Mouse (Mus musculus): Measurements from ENCODE around the gene Arhgef28. TPM values are rescaled to one million over a fixed set of nuclear protein-coding genes. Genes with fewer than 3 reads are reported as not detected.

Gene Arhgef28
- polyA plus RNA-seq, 1 experiment: 16.7 TPM

DNA sequence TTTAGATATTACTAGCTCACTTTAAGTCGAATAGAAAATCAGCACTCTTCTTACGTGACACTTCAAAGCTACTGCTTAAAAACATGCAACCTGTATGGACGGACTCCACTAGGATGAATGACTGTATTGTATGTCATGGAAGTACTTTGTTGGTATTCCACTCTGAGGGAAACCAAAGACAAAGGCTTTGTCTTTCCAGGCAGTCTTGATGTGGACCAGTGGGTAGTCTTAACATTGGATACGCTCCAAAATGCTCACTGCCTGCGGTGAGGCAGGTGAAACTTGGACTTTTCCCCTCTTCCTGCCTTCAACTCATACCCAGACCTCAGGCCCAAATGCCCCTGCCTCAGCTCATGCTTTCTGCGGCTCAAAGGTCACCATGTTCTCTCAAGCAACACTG, 41.4 kb downstream of the Arhgef28 start:
- H3K4me1 ChIP-seq (ENCODE audit: control insufficient read depth, insufficient read depth, low read length): no peaks in the 10 kb centered on the region
- H3K27ac ChIP-seq (ENCODE audit: insufficient read depth, low read length): no peak overlapping the region
- no peak for TF ChIP-seq CTCF (IDR thresholded peaks at IDR 0.05; ENCODE audit: borderline replicate concordance, insufficient read depth, low read length)
- no peak for TF ChIP-seq POLR2A (IDR thresholded peaks at IDR 0.05; ENCODE audit: low read depth, low read length)
- H3K4me3 ChIP-seq (ENCODE audit: insufficient read depth, low read length): no peak overlapping the region

GRCm38 (mm10) chr13:98161496-98161895, 44.7 kb downstream of the Arhgef28 start:
- Histone ChIP-seq H3K27ac (ENCODE audit: insufficient read depth, low read length) (no peak overlapping the region), H3K4me3 (ENCODE audit: insufficient read depth, low read length) (no peak overlapping the region), H3K4me1 (ENCODE audit: control insufficient read depth, insufficient read depth, low read length) (no peaks in the 10 kb centered on the region)
- no peak for TF ChIP-seq POLR2A (IDR thresholded peaks at IDR 0.05; ENCODE audit: low read depth, low read length)
- TF ChIP-seq CTCF (IDR thresholded peaks at IDR 0.05; ENCODE audit: borderline replicate concordance, insufficient read depth, low read length): no peak

DNA sequence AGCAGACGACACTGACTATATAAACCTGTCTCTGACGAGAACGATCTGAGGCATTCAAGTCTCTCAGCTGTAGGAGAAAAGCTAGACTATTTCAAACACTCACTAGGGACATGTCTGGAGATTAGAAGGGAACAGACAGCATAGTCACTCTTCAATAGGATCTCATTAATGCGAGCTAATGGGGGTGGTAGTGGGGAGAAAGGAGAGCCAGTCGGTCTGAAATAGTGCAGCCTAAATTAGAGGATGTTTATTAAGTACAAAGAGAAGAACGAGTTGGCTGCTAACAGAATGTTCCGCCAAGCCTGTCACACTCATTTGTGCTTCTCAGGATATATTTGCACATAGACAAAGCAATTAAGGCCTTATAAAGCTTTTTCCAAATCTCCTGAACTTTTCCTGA, 49.6 kb downstream of the Arhgef28 start:
- Histone ChIP-seq H3K27ac (ENCODE audit: insufficient read depth, low read length) (no peak overlapping the region), H3K4me3 (ENCODE audit: insufficient read depth, low read length) (no peak overlapping the region), H3K4me1 (ENCODE audit: control insufficient read depth, insufficient read depth, low read length) (no peaks in the 10 kb centered on the region)
- no peak for TF ChIP-seq POLR2A (IDR thresholded peaks at IDR 0.05; ENCODE audit: low read depth, low read length)
- no peak for TF ChIP-seq CTCF (IDR thresholded peaks at IDR 0.05; ENCODE audit: borderline replicate concordance, insufficient read depth, low read length)

DNA sequence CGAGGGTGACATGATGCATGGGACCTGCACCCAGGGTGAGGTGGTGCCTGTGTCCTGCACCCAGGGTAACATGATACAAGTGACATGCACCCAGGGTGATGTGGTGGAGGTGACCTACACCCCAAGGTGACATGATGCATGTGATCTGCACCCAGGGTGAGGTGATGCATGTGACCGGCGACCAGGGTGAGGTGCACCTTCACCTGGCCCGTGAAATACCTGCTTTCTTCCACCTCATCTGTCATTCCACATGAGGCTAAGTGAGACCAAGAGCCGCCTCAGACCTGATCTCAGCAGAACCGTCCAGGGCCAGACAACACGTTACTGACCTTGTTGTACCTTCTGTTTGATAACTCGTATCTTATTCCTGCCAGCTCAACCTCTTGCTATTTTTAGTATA, 53.5 kb downstream of the Arhgef28 start:
- no peak overlapping the region for H3K4me3 ChIP-seq (ENCODE audit: insufficient read depth, low read length)
- no peaks in the 10 kb centered on the region for H3K4me1 ChIP-seq (ENCODE audit: control insufficient read depth, insufficient read depth, low read length)
- TF ChIP-seq CTCF (IDR thresholded peaks at IDR 0.05; ENCODE audit: borderline replicate concordance, insufficient read depth, low read length): no peak
- no peak for TF ChIP-seq POLR2A (IDR thresholded peaks at IDR 0.05; ENCODE audit: low read depth, low read length)
- H3K27ac ChIP-seq (ENCODE audit: insufficient read depth, low read length): no peak overlapping the region

GRCm38 (mm10) chr13:98147532-98147931, 58.7 kb downstream of the Arhgef28 start:
- H3K4me3 ChIP-seq (ENCODE audit: insufficient read depth, low read length): no peak overlapping the region
- no peak overlapping the region for H3K27ac ChIP-seq (ENCODE audit: insufficient read depth, low read length)
- TF ChIP-seq CTCF (IDR thresholded peaks at IDR 0.05; ENCODE audit: borderline replicate concordance, insufficient read depth, low read length): no peak
- TF ChIP-seq POLR2A (IDR thresholded peaks at IDR 0.05; ENCODE audit: low read depth, low read length): no peak
- H3K4me1 ChIP-seq (ENCODE audit: control insufficient read depth, insufficient read depth, low read length): peaks cover 9% of the 10 kb centered on the region

DNA sequence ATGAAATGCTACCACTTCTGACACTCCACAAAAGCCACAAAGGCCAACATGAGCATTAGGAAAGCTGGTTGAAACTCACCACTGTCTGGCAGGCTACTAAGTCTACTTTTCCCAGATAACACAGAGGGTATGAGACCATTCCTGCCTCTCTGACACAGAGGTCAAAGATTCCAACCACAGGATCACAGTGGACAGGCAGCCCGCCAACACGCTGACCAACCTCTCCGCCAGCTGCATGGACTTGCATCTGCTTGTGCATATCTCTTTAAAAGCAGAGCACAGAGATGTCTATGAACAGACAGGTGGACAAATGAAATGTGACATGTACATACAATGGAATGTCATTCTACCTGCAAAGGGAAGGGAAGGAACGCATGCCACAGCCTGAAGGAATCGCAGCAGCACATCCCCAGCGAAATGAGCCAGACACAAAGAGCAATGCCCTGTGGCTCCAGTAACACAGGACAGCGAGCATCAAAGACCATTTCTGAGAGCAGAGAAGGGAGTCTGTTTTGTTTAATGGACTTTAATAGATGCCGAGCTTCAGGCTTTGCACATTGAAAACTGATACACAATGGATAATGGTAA, 59.6 kb downstream of the Arhgef28 start:
- no peak for TF ChIP-seq POLR2A (IDR thresholded peaks at IDR 0.05; ENCODE audit: low read depth, low read length)
- no peak for TF ChIP-seq CTCF (IDR thresholded peaks at IDR 0.05; ENCODE audit: borderline replicate concordance, insufficient read depth, low read length)
- H3K4me1 ChIP-seq (ENCODE audit: control insufficient read depth, insufficient read depth, low read length): peaks cover 9% of the 10 kb centered on the region
- H3K27ac ChIP-seq (ENCODE audit: insufficient read depth, low read length): no peak overlapping the region
- H3K4me3 ChIP-seq (ENCODE audit: insufficient read depth, low read length): no peak overlapping the region

GRCm38 (mm10) chr13:98145310-98145709, 60.9 kb downstream of the Arhgef28 start:
- Histone ChIP-seq H3K4me1 (ENCODE audit: control insufficient read depth, insufficient read depth, low read length) (peaks cover 9% of the 10 kb centered on the region), H3K27ac (ENCODE audit: insufficient read depth, low read length) (no peak overlapping the region), H3K4me3 (ENCODE audit: insufficient read depth, low read length) (no peak overlapping the region)
- no peak for TF ChIP-seq POLR2A (IDR thresholded peaks at IDR 0.05; ENCODE audit: low read depth, low read length)
- TF ChIP-seq CTCF (IDR thresholded peaks at IDR 0.05; ENCODE audit: borderline replicate concordance, insufficient read depth, low read length): no peak

GRCm38 (mm10) chr13:98143000-98143399, 63.2 kb downstream of the Arhgef28 start:
- peaks cover 9% of the 10 kb centered on the region for H3K4me1 ChIP-seq (ENCODE audit: control insufficient read depth, insufficient read depth, low read length)
- H3K27ac ChIP-seq (ENCODE audit: insufficient read depth, low read length): no peak overlapping the region
- H3K4me3 ChIP-seq (ENCODE audit: insufficient read depth, low read length): no peak overlapping the region
- no peak for TF ChIP-seq CTCF (IDR thresholded peaks at IDR 0.05; ENCODE audit: borderline replicate concordance, insufficient read depth, low read length)
- TF ChIP-seq POLR2A (IDR thresholded peaks at IDR 0.05; ENCODE audit: low read depth, low read length): no peak

- TF ChIP-seq POLR2A (IDR thresholded peaks at IDR 0.05; ENCODE audit: low read depth, low read length): no peak
- no peak overlapping the region for H3K27ac ChIP-seq (ENCODE audit: insufficient read depth, low read length)
- peaks cover 5% of the 10 kb centered on the region for H3K4me1 ChIP-seq (ENCODE audit: control insufficient read depth, insufficient read depth, low read length)
- no peak overlapping the region for H3K4me3 ChIP-seq (ENCODE audit: insufficient read depth, low read length)
Measured at GRCm38 (mm10) chr13:98140626-98141025, 65.6 kb downstream of the Arhgef28 start.

GRCm38 (mm10) chr13:98138786-98139185, 67.5 kb downstream of the Arhgef28 start:
- H3K27ac ChIP-seq (ENCODE audit: insufficient read depth, low read length): no peak overlapping the region
- peaks cover 2% of the 10 kb centered on the region; the same call in 1 of the 2 replicates for H3K4me1 ChIP-seq (ENCODE audit: control insufficient read depth, insufficient read depth, low read length)
- TF ChIP-seq POLR2A (IDR thresholded peaks at IDR 0.05; ENCODE audit: low read depth, low read length) (no peak), CTCF (IDR thresholded peaks at IDR 0.05; ENCODE audit: borderline replicate concordance, insufficient read depth, low read length) (no peak)
- H3K4me3 ChIP-seq (ENCODE audit: insufficient read depth, low read length): no peak overlapping the region
